Mouse (Mus musculus): Measurements from ENCODE around the gene Senp2. TPM values are rescaled to one million over a fixed set of nuclear protein-coding genes. Genes with fewer than 3 reads are reported as not detected.

The Senp2 gene
- 32.8 TPM in 2 replicates for polyA plus RNA-seq (2015; fragmentation: Nextera tagmentation; extraction: Ambion mirVana)

GRCm38 (mm10) chr16:22009099-22009584 lies at the start of gene Senp2:
TSS of gene Senp2 (plus strand) at chr16:22009484.
- peak within 1 kb of the TSS; percentile 96 for H3K4me3 ChIP-seq (replicated peaks)
- H3K36me3 ChIP-seq (replicated peaks): peaks cover 17% of the 10 kb centered on the region; the same call in 1 of the 2 replicates
- H3K4me1 ChIP-seq (replicated peaks): peaks cover 41% of the 10 kb centered on the region
- H3K27ac ChIP-seq (replicated peaks): peak within 1 kb of the TSS; percentile 90
- 1% methylated on average over 45 of the region's 45 CpGs for WGBS (ENCODE audit: insufficient replicate concordance)
- ATAC-seq (ENCODE audit: insufficient read depth): peak; percentile 94
- H3K9me3 ChIP-seq (replicated peaks): no peaks in the 10 kb centered on the region
- peaks cover 4% of the 10 kb centered on the region; the same call in 1 of the 2 replicates for H3K27me3 ChIP-seq
- H3K4me2 ChIP-seq: peak within 1 kb of the TSS; percentile 75
- peak within 1 kb of the TSS; percentile 95 for H3K9ac ChIP-seq

GRCm38 (mm10) chr16:21965576-21965975 lies 43.7 kb upstream of the Senp2 start:
- Histone ChIP-seq H3K9ac (no peak overlapping the region), H3K27me3 (no peaks in the 10 kb centered on the region), H3K36me3 (replicated peaks) (no peaks in the 10 kb centered on the region), H3K9me3 (replicated peaks) (no peaks in the 10 kb centered on the region), H3K4me1 (replicated peaks) (no peaks in the 10 kb centered on the region), H3K4me3 (replicated peaks) (no peak overlapping the region), H3K4me2 (no peak overlapping the region), H3K27ac (replicated peaks) (no peak overlapping the region)
- ATAC-seq (ENCODE audit: insufficient read depth): no peak
- 70% methylated on average over 3 of the region's 3 CpGs for WGBS (ENCODE audit: insufficient replicate concordance)

DNA sequence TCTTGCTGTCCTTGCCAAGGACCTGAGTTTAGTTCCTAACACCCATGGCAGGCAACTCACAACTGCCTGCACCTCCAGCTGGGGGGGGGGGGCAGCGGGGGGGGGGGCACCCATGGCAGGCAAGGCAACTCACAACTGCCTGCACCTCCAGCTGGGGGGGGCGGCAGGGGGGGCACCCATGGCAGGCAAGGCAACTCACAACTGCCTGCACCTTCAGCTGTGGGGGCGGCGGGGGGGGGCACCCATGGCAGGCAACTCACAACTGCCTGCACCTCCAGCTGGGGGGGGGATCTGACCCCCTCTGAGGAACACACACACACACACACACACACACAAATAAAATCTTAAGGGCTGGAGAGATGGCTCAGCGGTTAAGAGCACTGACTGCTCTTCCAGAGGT lies 39.4 kb upstream of the Senp2 start:
- H3K9ac ChIP-seq: no peak overlapping the region
- no peak overlapping the region for H3K4me3 ChIP-seq (replicated peaks)
- no peak overlapping the region for H3K27ac ChIP-seq (replicated peaks)
- no peaks in the 10 kb centered on the region for H3K27me3 ChIP-seq
- H3K36me3 ChIP-seq (replicated peaks): no peaks in the 10 kb centered on the region
- no peaks in the 10 kb centered on the region for H3K9me3 ChIP-seq (replicated peaks)
- no peak for ATAC-seq (ENCODE audit: insufficient read depth)
- H3K4me1 ChIP-seq (replicated peaks): no peaks in the 10 kb centered on the region
- 63% methylated on average over 5 of the region's 5 CpGs for WGBS (ENCODE audit: insufficient replicate concordance)
- H3K4me2 ChIP-seq: no peak overlapping the region

GRCm38 (mm10) chr16:21970536-21970935 lies 38.7 kb upstream of the Senp2 start:
- H3K9ac ChIP-seq: no peak overlapping the region
- H3K36me3 ChIP-seq (replicated peaks): no peaks in the 10 kb centered on the region
- H3K27me3 ChIP-seq: peaks cover 5% of the 10 kb centered on the region
- no peaks in the 10 kb centered on the region for H3K4me1 ChIP-seq (replicated peaks)
- H3K4me2 ChIP-seq: no peak overlapping the region
- no peaks in the 10 kb centered on the region for H3K9me3 ChIP-seq (replicated peaks)
- no peak overlapping the region for H3K4me3 ChIP-seq (replicated peaks)
- no peak for ATAC-seq (ENCODE audit: insufficient read depth)
- H3K27ac ChIP-seq (replicated peaks): no peak overlapping the region
- WGBS (ENCODE audit: insufficient replicate concordance): 64% methylated on average over 6 of the region's 6 CpGs

DNA sequence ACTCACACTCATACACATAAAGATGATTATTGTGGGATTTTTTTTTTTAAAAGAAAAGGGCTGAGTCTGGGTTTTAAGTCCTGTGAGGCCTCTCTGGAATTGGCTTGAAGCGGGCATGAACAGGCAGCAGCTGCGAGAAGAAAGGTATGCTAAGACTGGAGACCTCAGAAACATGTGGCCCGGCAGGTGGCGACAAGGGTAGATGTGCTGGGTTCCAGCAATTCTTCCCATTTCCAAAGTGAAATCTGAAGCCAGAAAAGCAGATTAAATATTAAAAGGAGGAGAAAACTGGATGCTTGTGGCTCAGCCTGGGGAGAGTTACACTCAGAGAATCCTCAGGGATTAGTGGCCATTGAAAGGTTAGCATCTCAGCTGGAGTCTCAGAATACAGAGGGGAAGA lies 37.8 kb upstream of the Senp2 start:
- Histone ChIP-seq H3K9ac (no peak overlapping the region), H3K4me1 (replicated peaks) (no peaks in the 10 kb centered on the region), H3K27me3 (peaks cover 14% of the 10 kb centered on the region), H3K27ac (replicated peaks) (no peak overlapping the region), H3K36me3 (replicated peaks) (no peaks in the 10 kb centered on the region), H3K4me2 (no peak overlapping the region), H3K9me3 (replicated peaks) (no peaks in the 10 kb centered on the region), H3K4me3 (replicated peaks) (no peak overlapping the region)
- ATAC-seq (ENCODE audit: insufficient read depth): no peak
- 64% methylated on average over 4 of the region's 4 CpGs for WGBS (ENCODE audit: insufficient replicate concordance)

GRCm38 (mm10) chr16:21976203-21976602 lies 33.1 kb upstream of the Senp2 start:
- H3K4me2 ChIP-seq: no peak overlapping the region
- 14% methylated on average over 16 of the region's 16 CpGs for WGBS (ENCODE audit: insufficient replicate concordance)
- no peak for ATAC-seq (ENCODE audit: insufficient read depth)

DNA sequence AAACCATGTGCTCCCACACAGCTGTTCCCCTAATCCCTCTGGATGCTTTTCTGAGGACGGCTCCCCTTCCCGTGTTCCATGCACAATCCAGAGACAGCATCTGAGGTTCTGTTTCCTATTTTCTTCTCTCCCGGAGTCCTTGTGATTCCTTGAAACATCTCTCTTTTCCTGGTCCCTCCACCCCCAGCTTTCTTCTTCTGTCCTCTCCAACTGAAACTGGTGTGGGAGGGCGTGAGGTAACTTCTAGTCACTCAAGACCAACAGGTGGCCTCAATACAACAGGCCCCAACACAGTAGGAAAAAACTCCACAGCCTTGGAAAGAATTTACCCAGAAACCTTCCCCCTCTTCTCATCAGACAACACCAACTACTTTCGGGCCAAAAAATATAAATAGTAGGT lies 31.9 kb upstream of the Senp2 start:
- H3K4me3 ChIP-seq (replicated peaks): no peak overlapping the region
- H3K9me3 ChIP-seq (replicated peaks): no peaks in the 10 kb centered on the region
- no peaks in the 10 kb centered on the region for H3K4me1 ChIP-seq (replicated peaks)
- WGBS (ENCODE audit: insufficient replicate concordance): 54% methylated on average over 5 of the region's 5 CpGs
- H3K36me3 ChIP-seq (replicated peaks): no peaks in the 10 kb centered on the region
- no peak for ATAC-seq (ENCODE audit: insufficient read depth)
- no peak overlapping the region for H3K9ac ChIP-seq
- H3K27me3 ChIP-seq: peaks cover 25% of the 10 kb centered on the region
- H3K4me2 ChIP-seq: no peak overlapping the region
- H3K27ac ChIP-seq (replicated peaks): no peak overlapping the region

More at GRCm38 (mm10) chr16:21976203-21976602, 33.1 kb upstream of the Senp2 start:
- Histone ChIP-seq H3K4me1 (replicated peaks) (no peaks in the 10 kb centered on the region), H3K27ac (replicated peaks) (no peak overlapping the region), H3K9me3 (replicated peaks) (no peaks in the 10 kb centered on the region), H3K4me3 (replicated peaks) (no peak overlapping the region), H3K9ac (no peak overlapping the region), H3K36me3 (replicated peaks) (no peaks in the 10 kb centered on the region), H3K27me3 (peaks cover 25% of the 10 kb centered on the region)

GRCm38 (mm10) chr16:21983146-21983545 lies 26.1 kb upstream of the Senp2 start:
- Histone ChIP-seq H3K9me3 (replicated peaks) (no peaks in the 10 kb centered on the region), H3K4me1 (replicated peaks) (no peaks in the 10 kb centered on the region), H3K27me3 (no peaks in the 10 kb centered on the region; the same call in 1 of the 2 replicates), H3K36me3 (replicated peaks) (no peaks in the 10 kb centered on the region), H3K4me2 (no peak overlapping the region), H3K9ac (no peak overlapping the region), H3K27ac (replicated peaks) (no peak overlapping the region), H3K4me3 (replicated peaks) (no peak overlapping the region)
- WGBS (ENCODE audit: insufficient replicate concordance): 81% methylated on average over 9 of the region's 9 CpGs
- no peak for ATAC-seq (ENCODE audit: insufficient read depth)

- WGBS (ENCODE audit: insufficient replicate concordance): 83% methylated on average over 4 of the region's 4 CpGs
- H3K4me2 ChIP-seq: no peak overlapping the region
- no peaks in the 10 kb centered on the region for H3K36me3 ChIP-seq (replicated peaks)
- no peak overlapping the region for H3K9ac ChIP-seq
- H3K4me1 ChIP-seq (replicated peaks): no peaks in the 10 kb centered on the region
- H3K4me3 ChIP-seq (replicated peaks): no peak overlapping the region
- ATAC-seq (ENCODE audit: insufficient read depth): no peak
- H3K9me3 ChIP-seq (replicated peaks): no peaks in the 10 kb centered on the region
- no peak overlapping the region for H3K27ac ChIP-seq (replicated peaks)
- H3K27me3 ChIP-seq: no peaks in the 10 kb centered on the region; the same call in 1 of the 2 replicates
Measured at GRCm38 (mm10) chr16:21983581-21983980, 25.7 kb upstream of the Senp2 start.

GRCm38 (mm10) chr16:21984091-21984490 lies 25.2 kb upstream of the Senp2 start:
- H3K4me3 ChIP-seq (replicated peaks): no peak overlapping the region
- no peak overlapping the region for H3K9ac ChIP-seq
- H3K27me3 ChIP-seq: no peaks in the 10 kb centered on the region; the same call in 1 of the 2 replicates
- ATAC-seq (ENCODE audit: insufficient read depth): no peak
- H3K4me2 ChIP-seq: no peak overlapping the region
- no peak overlapping the region for H3K27ac ChIP-seq (replicated peaks)
- WGBS (ENCODE audit: insufficient replicate concordance): 81% methylated on average over 12 of the region's 12 CpGs
- no peaks in the 10 kb centered on the region for H3K9me3 ChIP-seq (replicated peaks)
- H3K4me1 ChIP-seq (replicated peaks): no peaks in the 10 kb centered on the region
- no peaks in the 10 kb centered on the region for H3K36me3 ChIP-seq (replicated peaks)

- no peaks in the 10 kb centered on the region for H3K4me1 ChIP-seq (replicated peaks)
- no peaks in the 10 kb centered on the region; the same call in 1 of the 2 replicates for H3K27me3 ChIP-seq
- H3K9me3 ChIP-seq (replicated peaks): no peaks in the 10 kb centered on the region
- no peak overlapping the region for H3K4me2 ChIP-seq
- no peak overlapping the region for H3K4me3 ChIP-seq (replicated peaks)
- no peak for ATAC-seq (ENCODE audit: insufficient read depth)
- no peak overlapping the region for H3K9ac ChIP-seq
- no peak overlapping the region for H3K27ac ChIP-seq (replicated peaks)
- WGBS (ENCODE audit: insufficient replicate concordance): 49% methylated on average over 3 of the region's 3 CpGs
- H3K36me3 ChIP-seq (replicated peaks): no peaks in the 10 kb centered on the region
Measured at GRCm38 (mm10) chr16:21986191-21986590, 23.1 kb upstream of the Senp2 start.

GRCm38 (mm10) chr16:21987956-21988355 lies 21.3 kb upstream of the Senp2 start:
- ATAC-seq (ENCODE audit: insufficient read depth): no peak
- no peaks in the 10 kb centered on the region for H3K9me3 ChIP-seq (replicated peaks)
- no peaks in the 10 kb centered on the region; the same call in 1 of the 2 replicates for H3K27me3 ChIP-seq
- no peak overlapping the region for H3K27ac ChIP-seq (replicated peaks)
- 59% methylated on average over 5 of the region's 5 CpGs for WGBS (ENCODE audit: insufficient replicate concordance)
- no peak overlapping the region for H3K4me3 ChIP-seq (replicated peaks)
- no peak overlapping the region for H3K4me2 ChIP-seq
- no peaks in the 10 kb centered on the region for H3K36me3 ChIP-seq (replicated peaks)
- H3K9ac ChIP-seq: no peak overlapping the region
- no peaks in the 10 kb centered on the region for H3K4me1 ChIP-seq (replicated peaks)
